Comparison of ENCODE assay signal across 9 mouse cellular contexts in genomic region chr5:134436782-134437458, GRCm38 (mm10). TPM values are rescaled to one million over a fixed set of nuclear protein-coding genes. Genes with fewer than 3 reads are reported as not detected.
DNase-seq lines count a peak whose midpoint lies in the region; ATAC-seq and TF ChIP-seq lines count a peak whose summit lies in the region.
"Had no signal": no experiment of that assay in that cellular context is flagged by ENCODE, and none has a peak within 500 bp of the region (broad histone marks: within the 10 kb centered on the region; RNA-seq: fewer than 3 reads in every experiment).

No protein-coding gene starts in this region.

- WGBS in heart, embryonic 13.5 days = 78% methylated on average over 13 of the region's 13 CpGs
- 78% methylated on average over 13 of the region's 13 CpGs for WGBS in lung, postnatal 0 days
- 76% methylated on average over 13 of the region's 13 CpGs for WGBS in lung, adult 2 months
- 81% methylated on average over 13 of the region's 13 CpGs for WGBS in intestine, embryonic 15.5 days

- no peak for TF ChIP-seq EP300 in lung, postnatal 0 days (IDR thresholded peaks at IDR 0.05)

- H3K4me2 ChIP-seq in heart, embryonic 13.5 days = no peak overlapping the region
- H3K4me2 ChIP-seq in lung, postnatal 0 days (replicated peaks; ENCODE audit: low read depth, low read length) = no peak overlapping the region
- H3K4me2 ChIP-seq in intestine, embryonic 15.5 days (replicated peaks) = no peak overlapping the region
- H3K4me2 ChIP-seq: liver, embryonic 13.5 days had no signal

- no peak overlapping the region for H3K4me3 ChIP-seq in heart, embryonic 13.5 days
- no peak overlapping the region for H3K4me3 ChIP-seq in lung, postnatal 0 days (ENCODE audit: low read depth, low read length)
- H3K4me3 ChIP-seq in lung, adult 2 months (replicated peaks; ENCODE audit: extremely low read depth, low read depth, low read length) = no peak overlapping the region
- H3K4me3 ChIP-seq in intestine, embryonic 15.5 days (replicated peaks) = no peak overlapping the region
- H3K4me3 ChIP-seq: liver, embryonic 13.5 days had no signal

- peak overlapping the region; percentile 65; the same call in 1 of the 2 replicates for H3K9ac ChIP-seq in heart, embryonic 13.5 days
- H3K9ac ChIP-seq in lung, postnatal 0 days (replicated peaks; ENCODE audit: low read depth) = no peak overlapping the region
- no peak overlapping the region for H3K9ac ChIP-seq in intestine, embryonic 15.5 days
- H3K9ac ChIP-seq: liver, embryonic 13.5 days had no signal

- no peak for TF ChIP-seq POLR2A in lung, adult 2 months (IDR thresholded peaks at IDR 0.05; ENCODE audit: borderline replicate concordance, extremely low read depth, low read depth, low read length)

- DNase-seq in heart, postnatal 36 days = no peak
- DNase-seq in lung, postnatal 0 days (ENCODE audit: low spot score) = no peak
- DNase-seq in lung, adult 2 months = no peak
- DNase-seq in cerebellum, adult 8-10 months = no peak
- no peak for DNase-seq in left cerebral cortex, postnatal 25 days (ENCODE audit: low spot score in 2 of 2)
- DNase-seq: liver, embryonic 13.5 days; thymus, adult 18-20 months had no signal

- H3K36me3 ChIP-seq in heart, embryonic 13.5 days = 0 out of 2 replicates have a peak, but pooled peaks cover 6% of the 10 kb centered on the region
- no peaks in the 10 kb centered on the region for H3K36me3 ChIP-seq in lung, postnatal 0 days (ENCODE audit: insufficient read depth, low read length)
- H3K36me3 ChIP-seq in intestine, embryonic 15.5 days = peaks cover 3% of the 10 kb centered on the region; the same call in 1 of the 2 replicates

- no peak for ATAC-seq in heart, embryonic 13.5 days (ENCODE audit: extremely low read depth, insufficient number of reproducible peaks, low FRiP score, low TSS enrichment)
- ATAC-seq in lung, postnatal 0 days = no peak
- ATAC-seq in intestine, embryonic 15.5 days = no peak

- peaks cover 89% of the 10 kb centered on the region for H3K4me1 ChIP-seq in heart, embryonic 13.5 days
- peaks cover 12% of the 10 kb centered on the region for H3K4me1 ChIP-seq in lung, postnatal 0 days (ENCODE audit: insufficient read depth, low read depth, low read length)
- H3K4me1 ChIP-seq in lung, adult 2 months (ENCODE audit: control insufficient read depth, insufficient read depth, low read length) = peaks cover 8% of the 10 kb centered on the region
- peaks cover 46% of the 10 kb centered on the region for H3K4me1 ChIP-seq in intestine, embryonic 15.5 days (replicated peaks)

- TF ChIP-seq CTCF in lung, postnatal 0 days (IDR thresholded peaks at IDR 0.05) = no peak
- TF ChIP-seq CTCF in lung, adult 2 months (IDR thresholded peaks at IDR 0.05; ENCODE audit: insufficient read depth, low read length) = no peak

- intact Hi-C loops in heart, postnatal 36 days (cut with DNase I) = loop anchor here (2.0 kb wide), 1 partner anchor 14 kb away; no protein-coding TSS in a partner anchor
- intact Hi-C loops in left cerebral cortex, postnatal 25 days (cut with DNase I) = no loop called here

- no peaks in the 10 kb centered on the region for H3K27me3 ChIP-seq in heart, embryonic 13.5 days (replicated peaks)
- no peaks in the 10 kb centered on the region for H3K27me3 ChIP-seq in lung, postnatal 0 days (replicated peaks; ENCODE audit: insufficient read depth, low read length)
- no peaks in the 10 kb centered on the region for H3K27me3 ChIP-seq in intestine, embryonic 15.5 days (replicated peaks)
- H3K27me3 ChIP-seq: liver, embryonic 13.5 days had no signal

- peak overlapping the region; percentile 95 for H3K27ac ChIP-seq in heart, embryonic 13.5 days (replicated peaks)
- peak overlapping the region; percentile 35; the same call in 1 of the 2 replicates for H3K27ac ChIP-seq in lung, postnatal 0 days (ENCODE audit: low read length)
- H3K27ac ChIP-seq in intestine, embryonic 15.5 days = peak overlapping the region; percentile 73
- H3K27ac ChIP-seq: liver, embryonic 13.5 days had no signal

- no peaks in the 10 kb centered on the region for H3K9me3 ChIP-seq in heart, embryonic 13.5 days
- H3K9me3 ChIP-seq in lung, postnatal 0 days (ENCODE audit: low read length) = no peaks in the 10 kb centered on the region
- no peaks in the 10 kb centered on the region for H3K9me3 ChIP-seq in intestine, embryonic 15.5 days
- H3K9me3 ChIP-seq: liver, embryonic 13.5 days had no signal

RNA-seq across cellular contexts. Expression of gene Gtf2ird1, which starts 19.6 kb away (rescaled TPM):
- 53.4 and 56.5 TPM in 2 replicates for polyA plus RNA-seq in heart, embryonic 13.5 days (2015; fragmentation: Nextera tagmentation; extraction: Ambion mirVana)
- total RNA-seq in heart, postnatal 36 days (2021) = 10 to 100 TPM; 23.4 to 26.9 TPM
- 31.9 and 36.1 TPM in 2 replicates for polyA plus RNA-seq in lung, postnatal 0 days (2015; fragmentation: Nextera tagmentation; extraction: Ambion mirVana)
- polyA plus RNA-seq in lung, adult 2 months (2012; rRNA removed) = 16.8 and 23.4 TPM in 2 replicates
- polyA plus RNA-seq in intestine, embryonic 15.5 days (2015; fragmentation: Nextera tagmentation; extraction: Ambion mirVana) = 81.6 and 84.4 TPM in 2 replicates
- total RNA-seq in left cerebral cortex, postnatal 25 days (2021) = 10 to 100 TPM; 42.5 to 43.7 TPM

Comparison
In these comparisons a context has a peak if more than half of its experiments do, and no peak if none do; other contexts are left out.
1. H3K27ac ChIP-seq: peak in every context shown above with its lines; median percentile 95 in heart, embryonic 13.5 days; 73 in intestine, embryonic 15.5 days; 35 in lung, postnatal 0 days.